Mouse (Mus musculus): ENCODE results near the gene Atp10a. TPM values are rescaled to one million over a fixed set of nuclear protein-coding genes. Genes with fewer than 3 reads are reported as not detected.

Gene Atp10a
- polyA plus RNA-seq, 1 experiment from 2014 or later = 4.0 TPM

DNA sequence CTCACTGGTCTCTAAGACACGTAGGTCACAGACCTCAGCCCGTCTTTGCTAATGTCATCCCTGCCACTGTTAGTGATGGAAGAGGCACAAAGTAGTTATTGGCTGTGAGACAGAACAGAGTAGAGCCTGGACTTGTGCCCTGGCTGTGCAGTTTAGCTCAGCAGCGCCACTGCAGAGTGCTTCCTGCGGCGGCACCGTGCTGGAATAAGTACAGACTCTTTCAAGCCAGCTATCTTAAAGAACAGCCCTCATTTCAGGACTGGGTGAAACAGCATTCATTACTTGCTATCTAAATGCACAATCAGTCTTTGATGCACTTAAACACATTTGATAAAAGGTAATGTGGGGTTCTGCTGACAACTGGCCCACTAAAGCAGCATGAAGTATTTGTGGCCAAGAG is 111.3 kb downstream of the Atp10a start:
- H3K9ac ChIP-seq = no peak overlapping the region
- H3K36me3 ChIP-seq = no peaks in the 10 kb centered on the region
- no peaks in the 10 kb centered on the region for H3K9me3 ChIP-seq
- H3K4me1 ChIP-seq = no peaks in the 10 kb centered on the region
- 67% methylated on average over 6 of the region's 6 CpGs for WGBS
- H3K27me3 ChIP-seq (replicated peaks) = no peaks in the 10 kb centered on the region
- H3K4me2 ChIP-seq = no peak overlapping the region
- no peak for ATAC-seq (ENCODE audit: insufficient read depth, low FRiP score, low read depth)
- no peak overlapping the region for H3K27ac ChIP-seq
- no peak overlapping the region for H3K4me3 ChIP-seq (replicated peaks)

DNA sequence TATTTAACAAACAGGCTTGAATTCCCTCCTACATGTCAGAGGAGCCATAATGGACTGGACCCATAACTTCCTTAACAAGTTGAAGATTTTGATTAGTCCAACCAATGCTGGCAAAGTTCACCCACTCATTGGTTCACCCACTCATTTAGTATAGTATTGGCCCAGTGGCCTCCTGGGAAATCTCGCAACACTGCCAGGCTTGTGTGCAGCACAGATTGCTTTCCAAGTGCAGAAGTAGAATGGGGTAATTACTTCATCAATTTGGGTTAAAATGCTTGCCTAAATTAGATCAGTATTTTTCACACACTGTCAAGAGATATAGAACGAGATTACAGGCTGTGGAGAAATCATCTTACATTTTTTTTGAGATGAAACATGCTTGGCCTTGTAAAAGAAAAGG is 112.3 kb downstream of the Atp10a start:
- H3K4me1 ChIP-seq = no peaks in the 10 kb centered on the region
- no peaks in the 10 kb centered on the region for H3K27me3 ChIP-seq (replicated peaks)
- no peak overlapping the region for H3K27ac ChIP-seq
- 79% methylated on average over 2 of the region's 2 CpGs for WGBS
- no peak for ATAC-seq (ENCODE audit: insufficient read depth, low FRiP score, low read depth)
- H3K4me2 ChIP-seq = no peak overlapping the region
- H3K9me3 ChIP-seq = no peaks in the 10 kb centered on the region
- H3K4me3 ChIP-seq (replicated peaks) = no peak overlapping the region
- H3K36me3 ChIP-seq = no peaks in the 10 kb centered on the region
- H3K9ac ChIP-seq = no peak overlapping the region

DNA sequence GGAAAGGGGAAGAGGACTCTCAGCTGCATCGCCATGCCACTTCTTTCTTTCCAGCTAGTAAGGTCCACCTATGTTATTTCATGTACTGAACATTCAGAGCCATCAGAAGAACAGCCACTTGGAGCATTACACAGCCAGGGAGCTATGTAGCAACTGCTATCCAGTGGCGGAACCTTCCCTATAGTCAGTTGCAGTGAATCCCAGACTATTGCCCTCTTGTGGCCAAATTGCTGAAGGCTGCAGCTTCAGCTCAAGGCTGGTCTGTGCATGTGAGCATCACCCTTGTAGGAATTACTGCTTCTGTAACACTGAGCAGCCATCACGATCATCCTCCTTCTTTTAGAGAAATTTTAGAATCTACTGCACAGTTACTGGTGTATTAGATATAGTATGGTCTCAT is 114.3 kb downstream of the Atp10a start:
- H3K9me3 ChIP-seq = no peaks in the 10 kb centered on the region

DNA sequence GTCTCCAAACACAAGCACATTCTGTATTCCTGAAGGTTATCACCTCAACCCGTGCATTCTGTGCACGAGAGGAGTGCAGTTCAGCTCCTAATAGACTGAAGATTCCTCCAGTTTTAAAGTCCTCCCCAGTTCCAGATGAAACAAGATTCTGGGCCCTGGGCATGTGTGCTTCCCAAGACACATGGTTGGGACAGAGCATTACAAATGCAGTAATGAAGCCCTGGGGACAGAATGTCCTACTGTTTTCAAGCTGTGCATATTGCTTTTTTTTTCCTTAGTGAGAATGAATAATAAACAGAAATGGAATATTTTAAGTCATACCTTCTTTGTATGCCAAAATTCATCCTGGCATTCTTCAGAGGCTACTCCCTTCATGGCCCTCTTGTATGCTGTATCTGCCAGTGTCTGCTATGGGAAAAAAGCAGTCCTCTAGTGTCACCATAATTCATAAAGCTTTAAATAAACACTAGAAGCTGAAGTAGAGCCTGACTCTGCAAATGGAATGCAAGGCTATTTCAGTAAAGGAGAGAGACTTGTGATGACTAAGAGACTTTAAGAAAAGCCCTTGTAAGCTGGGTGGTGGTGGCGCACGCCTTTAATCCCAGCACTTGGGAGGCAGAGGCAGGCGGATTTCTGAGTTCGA is 116.2 kb downstream of the Atp10a start:
- no peak overlapping the region for H3K9ac ChIP-seq
- H3K4me2 ChIP-seq = no peak overlapping the region
- no peak overlapping the region; the same call in 1 of the 2 replicates for H3K27ac ChIP-seq
- H3K36me3 ChIP-seq = no peaks in the 10 kb centered on the region
- no peaks in the 10 kb centered on the region for H3K27me3 ChIP-seq (replicated peaks)
- 71% methylated on average over 6 of the region's 6 CpGs for WGBS
- H3K4me3 ChIP-seq (replicated peaks) = no peak overlapping the region
- no peaks in the 10 kb centered on the region for H3K4me1 ChIP-seq
- no peak for ATAC-seq (ENCODE audit: insufficient read depth, low FRiP score, low read depth)
- H3K9me3 ChIP-seq = no peaks in the 10 kb centered on the region

More for the DNA sequence above, 114.3 kb downstream of the Atp10a start:
- ATAC-seq (ENCODE audit: insufficient read depth, low FRiP score, low read depth) = no peak
- Histone ChIP-seq H3K4me2 (no peak overlapping the region), H3K4me3 (replicated peaks) (no peak overlapping the region), H3K36me3 (no peaks in the 10 kb centered on the region), H3K27ac (no peak overlapping the region), H3K27me3 (replicated peaks) (no peaks in the 10 kb centered on the region), H3K4me1 (no peaks in the 10 kb centered on the region), H3K9ac (no peak overlapping the region)
- 81% methylated on average over 3 of the region's 3 CpGs for WGBS

DNA sequence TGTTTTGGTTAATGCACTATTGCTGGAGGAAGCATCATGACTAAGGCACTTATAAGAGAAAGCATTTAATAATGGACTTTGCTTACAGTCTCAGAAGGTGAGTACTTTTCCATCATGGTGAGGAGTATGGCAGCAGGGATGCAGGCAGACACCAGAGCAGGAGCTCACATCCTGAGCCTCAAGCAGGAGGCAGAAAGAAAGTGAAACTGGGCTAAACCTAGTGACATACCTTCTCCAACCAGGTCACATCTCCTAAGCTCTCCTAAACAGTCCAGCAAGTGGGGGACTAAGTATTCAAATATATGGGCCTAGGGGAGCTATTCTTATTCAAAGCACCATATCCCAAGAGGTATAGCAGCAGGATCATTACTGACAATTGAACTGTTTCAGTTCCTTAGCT is 123.2 kb downstream of the Atp10a start:
- Histone ChIP-seq H3K36me3 (no peaks in the 10 kb centered on the region), H3K4me1 (no peaks in the 10 kb centered on the region), H3K27me3 (replicated peaks) (no peaks in the 10 kb centered on the region), H3K9me3 (no peaks in the 10 kb centered on the region), H3K4me2 (no peak overlapping the region), H3K9ac (no peak overlapping the region), H3K27ac (no peak overlapping the region), H3K4me3 (replicated peaks) (no peak overlapping the region)
- ATAC-seq (ENCODE audit: insufficient read depth, low FRiP score, low read depth) = no peak

DNA sequence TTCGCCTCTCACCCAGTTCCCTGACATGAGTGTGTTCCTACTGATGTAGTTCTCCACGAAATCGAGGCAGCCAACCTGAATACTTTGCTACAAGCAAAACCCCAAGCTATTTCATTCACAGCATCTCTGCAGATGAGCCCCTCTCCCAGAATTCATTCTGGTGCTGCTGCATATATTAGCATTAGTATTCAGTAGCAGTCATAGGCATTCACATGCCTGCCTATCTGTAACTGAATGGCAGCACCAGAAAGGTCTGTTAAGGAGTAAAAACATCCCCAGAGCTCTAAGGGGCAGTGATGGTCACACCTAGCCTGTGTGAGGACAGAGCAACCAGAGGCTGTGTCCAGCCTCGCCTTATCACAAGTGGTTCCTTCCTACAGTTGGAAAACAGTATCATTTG is 131.0 kb downstream of the Atp10a start:
- Histone ChIP-seq H3K36me3 (no peaks in the 10 kb centered on the region), H3K4me3 (replicated peaks) (no peak overlapping the region), H3K27me3 (replicated peaks) (no peaks in the 10 kb centered on the region), H3K27ac (no peak overlapping the region), H3K9ac (no peak overlapping the region), H3K4me2 (no peak overlapping the region), H3K4me1 (peaks cover 4% of the 10 kb centered on the region), H3K9me3 (no peaks in the 10 kb centered on the region)
- ATAC-seq (ENCODE audit: insufficient read depth, low FRiP score, low read depth) = no peak
- WGBS = 88% methylated on average over 4 of the region's 4 CpGs

DNA sequence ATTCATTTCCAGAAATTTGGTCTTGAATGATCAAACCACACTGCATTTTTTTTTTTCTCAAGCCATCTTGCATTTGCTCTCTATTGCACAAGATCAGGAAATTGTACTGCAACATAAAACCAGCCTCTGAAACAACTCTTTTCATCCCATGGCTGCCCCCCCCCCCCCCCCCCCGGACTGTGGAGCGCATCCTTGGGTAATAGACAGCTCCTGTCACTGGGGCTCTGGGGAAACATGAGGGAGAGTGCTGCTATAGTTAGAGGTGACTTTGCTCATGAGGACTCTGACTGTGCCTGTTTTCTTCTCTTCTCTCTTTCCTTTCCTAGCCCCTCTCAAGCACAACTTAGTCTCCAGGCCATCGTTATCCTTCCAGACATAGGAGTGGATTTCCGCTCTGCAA is 131.6 kb downstream of the Atp10a start:
- ATAC-seq (ENCODE audit: insufficient read depth, low FRiP score, low read depth) = no peak
- H3K36me3 ChIP-seq = no peaks in the 10 kb centered on the region
- 59% methylated on average over 4 of the region's 4 CpGs for WGBS
- H3K27ac ChIP-seq = peak overlapping the region; percentile 61; the same call in 1 of the 2 replicates
- no peak overlapping the region for H3K4me3 ChIP-seq (replicated peaks)
- peaks cover 4% of the 10 kb centered on the region for H3K4me1 ChIP-seq
- no peak overlapping the region for H3K9ac ChIP-seq
- H3K9me3 ChIP-seq = no peaks in the 10 kb centered on the region
- H3K4me2 ChIP-seq = no peak overlapping the region
- H3K27me3 ChIP-seq (replicated peaks) = no peaks in the 10 kb centered on the region

DNA sequence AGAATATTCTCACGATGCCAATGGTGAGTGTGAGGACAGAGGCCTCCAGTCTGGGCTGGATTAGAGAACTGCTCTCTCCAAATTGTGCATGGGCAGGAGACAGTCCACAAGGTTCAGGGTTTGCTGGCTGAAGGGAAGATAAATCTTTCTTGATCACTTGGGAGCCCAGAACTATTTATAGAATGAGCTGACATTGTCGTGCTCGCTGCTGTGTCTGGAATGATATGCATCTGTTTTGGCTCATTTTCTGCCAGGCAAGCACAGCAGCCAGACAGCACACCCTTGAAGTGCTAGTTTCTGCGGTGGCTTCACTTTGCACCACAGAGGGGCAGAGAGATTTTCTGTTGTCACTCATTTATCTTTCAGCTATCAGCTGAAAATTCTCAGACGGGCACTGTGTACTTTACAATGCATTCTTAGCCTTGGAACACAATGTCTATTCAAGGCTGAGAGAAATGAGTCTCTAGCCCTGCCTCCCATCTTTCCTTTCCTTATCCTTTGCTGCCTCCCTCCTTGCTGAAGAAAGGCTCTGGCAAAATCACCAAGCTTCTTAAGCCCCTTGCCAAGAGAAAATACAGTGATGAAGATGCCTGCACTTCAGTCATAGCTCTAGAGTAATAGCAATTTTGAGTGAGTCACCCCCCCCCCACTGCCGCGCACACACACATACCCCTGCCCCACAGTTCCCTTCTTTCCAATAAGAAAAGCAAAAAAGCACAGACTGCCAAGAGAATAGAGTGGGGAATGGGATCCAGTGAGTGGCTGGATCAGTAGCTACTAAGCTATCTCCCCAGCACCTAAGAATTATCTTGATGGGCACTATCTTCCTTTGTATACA is 132.7 kb downstream of the Atp10a start:
- Histone ChIP-seq H3K9ac (no peak overlapping the region), H3K27ac (peak overlapping the region; percentile 61), H3K9me3 (no peaks in the 10 kb centered on the region), H3K4me1 (peaks cover 4% of the 10 kb centered on the region), H3K4me3 (replicated peaks) (no peak overlapping the region), H3K27me3 (replicated peaks) (no peaks in the 10 kb centered on the region), H3K4me2 (no peak overlapping the region), H3K36me3 (no peaks in the 10 kb centered on the region)
- WGBS = 31% methylated on average over 7 of the region's 7 CpGs
- ATAC-seq (ENCODE audit: insufficient read depth, low FRiP score, low read depth) = peak; percentile 58; the same call in 1 of the 2 replicates

DNA sequence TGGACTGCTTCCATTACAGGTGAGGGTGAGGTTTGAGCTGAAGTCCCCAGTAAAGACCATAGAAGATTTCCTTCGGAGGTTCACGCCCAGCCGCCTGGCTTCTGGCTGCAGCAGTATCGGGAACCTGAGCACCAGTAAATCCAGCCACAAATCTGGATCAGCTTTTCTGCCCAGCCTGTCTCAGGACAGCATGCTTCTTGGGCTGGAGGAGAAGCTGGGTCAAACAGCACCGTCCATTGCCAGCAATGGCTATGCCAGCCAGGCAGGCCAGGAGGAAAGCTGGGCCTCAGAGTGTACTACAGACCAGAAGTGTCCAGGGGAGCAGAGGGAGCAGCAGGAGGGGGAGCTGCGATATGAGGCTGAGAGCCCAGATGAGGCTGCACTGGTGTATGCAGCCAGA is 141.3 kb downstream of the Atp10a start:
- ATAC-seq (ENCODE audit: insufficient read depth, low FRiP score, low read depth) = no peak
- H3K4me3 ChIP-seq (replicated peaks) = no peak overlapping the region
- 92% methylated on average over 6 of the region's 6 CpGs for WGBS

DNA sequence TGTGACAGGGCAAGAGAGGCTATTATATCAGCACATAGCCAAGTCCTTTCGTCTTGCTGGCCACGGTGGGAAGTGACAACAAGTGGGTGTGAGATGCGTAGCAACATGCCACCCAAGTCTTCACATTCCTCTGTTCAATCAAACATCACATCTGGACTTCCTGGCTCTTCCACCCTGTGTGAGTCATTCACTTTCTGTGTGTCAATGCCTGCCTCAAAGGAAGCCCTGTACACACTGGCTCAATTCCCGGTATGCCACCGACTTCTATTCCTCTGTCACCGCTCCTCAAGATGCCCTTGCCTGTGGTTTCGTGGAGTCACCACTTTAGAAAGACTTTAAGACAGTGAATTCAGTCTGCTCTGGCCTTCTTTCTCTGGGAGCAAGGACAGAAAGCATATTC is 144.9 kb downstream of the Atp10a start:
- no peak overlapping the region for H3K9ac ChIP-seq
- H3K27ac ChIP-seq = no peak overlapping the region
- H3K4me2 ChIP-seq = no peak overlapping the region
- no peak for ATAC-seq (ENCODE audit: insufficient read depth, low FRiP score, low read depth)
- 81% methylated on average over 7 of the region's 7 CpGs for WGBS
- no peaks in the 10 kb centered on the region for H3K27me3 ChIP-seq (replicated peaks)
- H3K9me3 ChIP-seq = no peaks in the 10 kb centered on the region
- no peaks in the 10 kb centered on the region for H3K36me3 ChIP-seq
- H3K4me3 ChIP-seq (replicated peaks) = no peak overlapping the region
- no peaks in the 10 kb centered on the region for H3K4me1 ChIP-seq

More for the DNA sequence above, 141.3 kb downstream of the Atp10a start:
- H3K36me3 ChIP-seq = no peaks in the 10 kb centered on the region
- no peaks in the 10 kb centered on the region for H3K9me3 ChIP-seq
- H3K27me3 ChIP-seq (replicated peaks) = no peaks in the 10 kb centered on the region
- H3K27ac ChIP-seq = no peak overlapping the region
- H3K9ac ChIP-seq = no peak overlapping the region
- H3K4me2 ChIP-seq = no peak overlapping the region
- H3K4me1 ChIP-seq = no peaks in the 10 kb centered on the region

DNA sequence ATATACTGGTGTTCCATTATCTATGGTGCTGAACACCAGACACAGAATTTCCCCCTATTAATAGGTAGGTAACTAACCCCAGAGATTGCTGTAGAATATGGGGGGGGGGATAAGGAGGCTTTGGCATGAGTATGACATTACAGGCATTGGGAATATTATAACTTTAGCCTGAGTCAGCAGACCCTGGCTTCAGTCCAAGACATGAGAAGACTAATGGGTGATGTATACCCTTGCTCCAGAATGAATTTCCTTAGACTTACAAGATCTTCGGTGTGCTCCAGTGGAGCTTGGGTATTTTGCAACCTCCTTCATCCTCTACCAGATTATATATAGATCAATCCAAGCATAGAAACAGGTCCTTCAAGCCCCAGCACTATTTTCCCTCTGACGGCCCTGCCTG is 145.8 kb downstream of the Atp10a start:
- H3K27me3 ChIP-seq (replicated peaks) = no peaks in the 10 kb centered on the region
- no peak overlapping the region for H3K9ac ChIP-seq
- H3K36me3 ChIP-seq = no peaks in the 10 kb centered on the region
- H3K9me3 ChIP-seq = no peaks in the 10 kb centered on the region
- 66% methylated on average over 2 of the region's 2 CpGs for WGBS
- no peak for ATAC-seq (ENCODE audit: insufficient read depth, low FRiP score, low read depth)
- no peak overlapping the region for H3K4me2 ChIP-seq
- no peaks in the 10 kb centered on the region for H3K4me1 ChIP-seq
- no peak overlapping the region for H3K27ac ChIP-seq
- H3K4me3 ChIP-seq (replicated peaks) = no peak overlapping the region

DNA sequence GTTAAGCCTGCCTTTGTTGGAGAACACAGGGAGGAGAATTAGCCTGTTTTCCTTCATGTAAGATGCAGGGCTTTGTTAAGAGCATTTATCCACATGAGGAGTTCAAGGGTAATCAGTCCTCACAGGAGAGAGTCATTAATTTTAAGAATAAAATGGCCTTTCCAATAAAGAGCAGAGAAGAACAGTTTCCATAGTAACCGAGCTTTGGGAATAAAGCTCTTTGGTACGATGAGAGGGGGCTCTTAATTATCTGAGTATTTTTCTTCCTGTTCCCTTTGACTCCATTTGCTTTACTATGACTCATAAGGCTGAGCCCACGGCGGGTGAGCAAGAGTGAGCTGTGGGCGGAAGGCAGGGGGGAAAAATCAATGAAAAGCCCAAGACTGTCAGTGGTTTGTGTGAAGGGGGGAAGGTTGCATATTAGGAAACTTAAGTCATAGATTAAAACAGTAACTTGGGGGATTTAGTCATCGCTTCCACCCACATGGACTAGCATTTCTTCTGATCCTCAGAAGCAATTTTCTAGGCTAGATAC is 166.2 kb downstream of the Atp10a start:
- Histone ChIP-seq H3K4me1 (no peaks in the 10 kb centered on the region), H3K9ac (no peak overlapping the region), H3K4me3 (replicated peaks) (no peak overlapping the region), H3K27ac (no peak overlapping the region), H3K36me3 (0 out of 2 replicates have a peak, but pooled peaks cover 1% of the 10 kb centered on the region), H3K4me2 (no peak overlapping the region), H3K27me3 (replicated peaks) (no peaks in the 10 kb centered on the region), H3K9me3 (no peaks in the 10 kb centered on the region)
- no peak for ATAC-seq (ENCODE audit: insufficient read depth, low FRiP score, low read depth)
- 70% methylated on average over 6 of the region's 6 CpGs for WGBS

Measured in stomach, embryonic 15.5 days (tissue).